14 mouse cellular contexts compared by ENCODE assay signal in the genomic region with DNA sequence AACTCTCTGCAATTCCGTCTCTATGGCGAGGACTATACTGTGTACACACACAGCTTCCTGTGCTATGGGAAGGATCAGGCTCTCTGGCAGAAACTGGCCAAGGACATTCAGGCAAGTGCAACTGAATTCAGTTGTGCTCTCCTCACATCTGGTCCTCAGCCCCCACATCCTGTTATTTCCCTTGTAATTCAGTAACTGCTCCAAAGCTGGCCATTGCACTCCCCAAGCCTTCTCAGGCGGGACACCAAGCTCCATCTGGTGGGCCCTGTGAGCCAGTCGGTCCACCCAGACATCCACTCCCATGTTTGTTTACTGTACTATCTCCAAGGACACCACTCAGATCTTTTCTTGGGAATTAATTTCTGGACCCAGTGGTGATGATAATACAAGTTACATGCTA. TPM values are rescaled to one million over a fixed set of nuclear protein-coding genes. Genes with fewer than 3 reads are reported as not detected.
A peak's percentile ranks its signal among the peaks of the same experiment; 100 is the strongest.
DNase-seq lines count a peak whose midpoint lies in the region; ATAC-seq lines count a peak whose summit lies in the region.
"Had no signal": no experiment of that assay in that cellular context is flagged by ENCODE, and none has a peak within 500 bp of the region (broad histone marks: within the 10 kb centered on the region; RNA-seq: fewer than 3 reads in every experiment).

No protein-coding gene starts in this region.

- intact Hi-C loops in gastrocnemius, postnatal 36 days (cut with DNase I), result no loop called here

- H3K4me2 ChIP-seq in kidney, embryonic 15.5 days, result no peak overlapping the region
- no peak overlapping the region for H3K4me2 ChIP-seq in embryonic facial prominence, embryonic 15.5 days (replicated peaks)
- no peak overlapping the region for H3K4me2 ChIP-seq in limb, embryonic 12.5 days
- H3K4me2 ChIP-seq: hindbrain, embryonic 12.5 days; liver, embryonic 12.5 days had no signal

- no peak overlapping the region for H3K27ac ChIP-seq in kidney, embryonic 15.5 days
- peak overlapping the region; percentile 63; the same call in 1 of the 2 replicates for H3K27ac ChIP-seq in embryonic facial prominence, embryonic 15.5 days (replicated peaks)
- 0 out of 2 replicates have a peak overlapping the region, but pooled peaks have one; percentile 29 for H3K27ac ChIP-seq in limb, embryonic 12.5 days
- H3K27ac ChIP-seq: hindbrain, embryonic 12.5 days; left cerebral cortex, adult 2 months; liver, embryonic 12.5 days had no signal

- 0 out of 2 replicates have a peak, but pooled peaks cover 12% of the 10 kb centered on the region for H3K4me1 ChIP-seq in kidney, embryonic 15.5 days
- H3K4me1 ChIP-seq in embryonic facial prominence, embryonic 15.5 days, result peaks cover 12% of the 10 kb centered on the region
- H3K4me1 ChIP-seq in limb, embryonic 12.5 days (replicated peaks), result peaks cover 34% of the 10 kb centered on the region
- H3K4me1 ChIP-seq: hindbrain, embryonic 12.5 days had no signal

- no peaks in the 10 kb centered on the region for H3K27me3 ChIP-seq in kidney, embryonic 15.5 days
- H3K27me3 ChIP-seq in embryonic facial prominence, embryonic 15.5 days, result no peaks in the 10 kb centered on the region
- H3K27me3 ChIP-seq in limb, embryonic 12.5 days, result no peaks in the 10 kb centered on the region
- H3K27me3 ChIP-seq: hindbrain, embryonic 12.5 days; liver, embryonic 12.5 days had no signal

- no peaks in the 10 kb centered on the region for H3K9me3 ChIP-seq in kidney, embryonic 15.5 days (replicated peaks)
- H3K9me3 ChIP-seq in embryonic facial prominence, embryonic 15.5 days (replicated peaks), result no peaks in the 10 kb centered on the region
- no peaks in the 10 kb centered on the region for H3K9me3 ChIP-seq in limb, embryonic 12.5 days
- H3K9me3 ChIP-seq: hindbrain, embryonic 12.5 days; liver, embryonic 12.5 days had no signal

- WGBS in kidney, embryonic 15.5 days, result 46% methylated on average over 4 of the region's 4 CpGs
- WGBS in embryonic facial prominence, embryonic 15.5 days, result 46% methylated on average over 4 of the region's 4 CpGs
- WGBS in limb, embryonic 12.5 days, result 62% methylated on average over 4 of the region's 4 CpGs

- H3K9ac ChIP-seq in kidney, embryonic 15.5 days, result no peak overlapping the region
- H3K9ac ChIP-seq in embryonic facial prominence, embryonic 15.5 days, result no peak overlapping the region
- H3K9ac ChIP-seq in limb, embryonic 12.5 days (replicated peaks), result no peak overlapping the region
- H3K9ac ChIP-seq: hindbrain, embryonic 12.5 days; liver, embryonic 12.5 days had no signal

- H3K36me3 ChIP-seq in kidney, embryonic 15.5 days, result no peaks in the 10 kb centered on the region
- H3K36me3 ChIP-seq in embryonic facial prominence, embryonic 15.5 days, result no peaks in the 10 kb centered on the region
- no peaks in the 10 kb centered on the region for H3K36me3 ChIP-seq in limb, embryonic 12.5 days
- H3K36me3 ChIP-seq: hindbrain, embryonic 12.5 days; liver, embryonic 12.5 days had no signal

- DNase-seq in kidney, adult 18-20 months, result no peak
- DNase-seq in gastrocnemius, postnatal 36 days, result peak; percentile 22 to 42
- DNase-seq in right cerebral cortex, adult 2 months (ENCODE audit: low spot score in 2 of 2), result no peak
- no peak for DNase-seq in adrenal gland, adult (ENCODE audit: inconsistent age in 2 of 2, low spot score in 1 of 2)
- DNase-seq: adrenal gland, adult 8-10 months; kidney, postnatal 14 days; thymus, postnatal 36 days had no signal

- ATAC-seq in kidney, embryonic 15.5 days (replicated peaks; ENCODE audit: low FRiP score), result peak; percentile 55; the same call in 1 of the 2 replicates
- ATAC-seq in embryonic facial prominence, embryonic 15.5 days (ENCODE audit: insufficient number of reproducible peaks, low FRiP score, low TSS enrichment, low read depth), result peak; percentile 25; the same call in 1 of the 2 replicates
- ATAC-seq in limb, embryonic 12.5 days (ENCODE audit: insufficient number of reproducible peaks, insufficient read depth, low FRiP score, low TSS enrichment, low read depth), result no peak
- ATAC-seq: liver, embryonic 12.5 days; Patski had no signal

- no peak overlapping the region for H3K4me3 ChIP-seq in kidney, embryonic 15.5 days (replicated peaks)
- no peak overlapping the region for H3K4me3 ChIP-seq in embryonic facial prominence, embryonic 15.5 days (replicated peaks)
- no peak overlapping the region for H3K4me3 ChIP-seq in limb, embryonic 12.5 days (replicated peaks)
- H3K4me3 ChIP-seq: hindbrain, embryonic 12.5 days; left cerebral cortex, adult 2 months; liver, embryonic 12.5 days had no signal

RNA-seq across cellular contexts. Expression of a gene that starts 22.4 kb away (rescaled TPM):
- 0.06 and 0.19 TPM in 2 replicates for polyA plus RNA-seq in kidney, embryonic 15.5 days (2015; fragmentation: Nextera tagmentation; extraction: Ambion mirVana)
- polyA plus RNA-seq in embryonic facial prominence, embryonic 15.5 days (2015; fragmentation: Nextera tagmentation; extraction: Ambion mirVana), result not detected in 2 replicates
- not detected for total RNA-seq in gastrocnemius, postnatal 36 days (2021)
- 0.05 and 0.08 TPM in 2 replicates for polyA plus RNA-seq in limb, embryonic 12.5 days (2016; fragmentation: Nextera tagmentation; extraction: Ambion mirVana)
- total RNA-seq: adrenal gland, adult 8-10 months had no signal
- polyA plus RNA-seq: Patski had no signal

Comparison
In these comparisons a context has a peak if more than half of its experiments do, and no peak if none do; other contexts are left out.
1. DNase-seq: peak in gastrocnemius, postnatal 36 days (2 of 2); none in kidney, adult 18-20 months (single experiment), right cerebral cortex, adult 2 months (0 of 2) and adrenal gland, adult (0 of 2).